Mouse (Mus musculus) liver, adult 2 months (tissue): ENCODE measurements around the gene Gm45713.

Experiments used
- CTCF ChIP-seq: fragments of 200-500 bp; IDR thresholded peaks from 2 replicates; pipeline ENCODE4 v1.5.1; 2011; ENCODE audit warnings: low read depth, low read length, control low read depth
- POLR2A ChIP-seq: fragments of 200-500 bp; IDR thresholded peaks from 2 replicates; pipeline ENCODE4 v1.6.1; 2011; ENCODE audit warnings: low read length, control low read depth; ENCODE audit not compliant: insufficient read depth; ENCODE audit errors: extremely low read depth

DNA sequence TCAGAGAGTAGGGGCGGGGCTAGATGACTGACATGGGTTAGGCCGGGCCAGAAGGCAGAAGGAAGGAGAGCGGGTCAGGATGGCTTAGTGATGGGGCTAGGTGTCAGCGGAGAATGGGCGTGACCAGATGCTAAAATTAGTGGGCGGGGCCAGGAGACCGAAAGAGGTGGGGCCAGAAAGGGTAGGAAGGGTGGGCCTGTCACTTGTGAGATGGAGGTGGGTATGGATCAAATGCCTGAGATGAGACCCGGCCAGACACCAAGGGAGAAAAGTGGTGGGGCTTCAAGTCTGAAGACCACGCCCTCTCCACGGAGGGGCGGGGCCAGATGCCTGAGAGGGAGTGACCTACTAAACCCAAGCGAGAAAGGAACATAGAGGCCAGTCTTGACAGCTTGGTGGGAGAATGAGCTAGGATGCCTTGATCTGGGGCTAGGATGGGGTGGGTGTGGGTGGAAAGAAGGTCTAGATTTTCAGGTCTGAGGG, 1.4 kb downstream of the Gm45713 start:
- no peak for TF ChIP-seq POLR2A
- no peak for TF ChIP-seq CTCF
